Mouse (Mus musculus) stomach, postnatal 0 days (tissue): ENCODE measurements around the gene Cnot6. TPM values are rescaled to one million over a fixed set of nuclear protein-coding genes. Genes with fewer than 3 reads are reported as not detected.

Experiments used
- ATAC-seq: fragments of 200-750 bp; cut with Nextera tagmentation; 2 replicates; pipeline ENCODE4 v1.8.0; 2017; ENCODE audit not compliant: low FRiP score, low TSS enrichment
- DNase-seq: peaks from one replicate; pipeline ENCODE4 v3.0.0-alpha.2; 2016; ENCODE audit warnings: low spot score
- H3K27ac ChIP-seq: fragments of 300-500 bp; sonication (generic); replicated peaks from 2 replicates; pipeline ENCODE4 v1.5.1; 2014; ENCODE audit warnings: mild to moderate bottlenecking, control low read depth
- H3K27me3 ChIP-seq: fragments of 300-500 bp; sonication (generic); 2 replicates; pipeline ENCODE4 v1.6.1; 2014; ENCODE audit warnings: low read length; ENCODE audit not compliant: control insufficient read depth, insufficient read depth
- H3K36me3 ChIP-seq: fragments of 300-500 bp; sonication (generic); 2 replicates; pipeline ENCODE4 v1.6.1; 2014; ENCODE audit warnings: low read length, mixed read lengths; ENCODE audit not compliant: control insufficient read depth, insufficient read depth
- H3K4me1 ChIP-seq: fragments of 300-500 bp; sonication (generic); replicated peaks from 2 replicates; pipeline ENCODE4 v1.6.1; 2014; ENCODE audit warnings: antibody characterized with exemption; ENCODE audit not compliant: control insufficient read depth, insufficient read depth
- H3K4me2 ChIP-seq: fragments of 300-500 bp; sonication (generic); replicated peaks from 2 replicates; pipeline ENCODE4 v1.6.1; 2014; ENCODE audit warnings: low read depth, mild to moderate bottlenecking, control low read depth, moderate library complexity
- H3K4me3 ChIP-seq: fragments of 300-500 bp; sonication (generic); 2 replicates; pipeline ENCODE4 v1.5.1; 2014; ENCODE audit warnings: low read depth, low read length, control low read depth
- H3K9ac ChIP-seq: fragments of 300-500 bp; sonication (generic); 2 replicates; pipeline ENCODE4 v1.6.1; 2014; ENCODE audit warnings: mild to moderate bottlenecking, low read length, control low read depth, mixed read lengths
- H3K9me3 ChIP-seq: fragments of 300-500 bp; sonication (generic); 2 replicates; pipeline ENCODE4 v1.6.1; 2016; ENCODE audit warnings: low read length; ENCODE audit not compliant: control insufficient read depth
- CTCF ChIP-seq: IDR thresholded peaks from 2 replicates; pipeline ENCODE4 v1.5.1; 2016; ENCODE audit warnings: antibody characterized with exemption, low read depth, mild to moderate bottlenecking, moderate library complexity
- EP300 ChIP-seq: optimal IDR thresholded peaks from 2 replicates; pipeline ENCODE3; 2016; ENCODE audit warnings: antibody characterized with exemption
- WGBS: fragments of 180-500 bp; shearing (Covaris S2); extraction: QIAGEN DNeasy Blood & Tissue Kit; methylation state at CpG from one replicate; pipeline ENCODE4 v1.1.7; 2014; 5-methylcytosine and 5-hydroxymethylcytosine counted together
- polyA plus RNA-seq: library from polyadenylated mRNA; unstranded; fragments of >200 nt; fragmentation: Nextera tagmentation; extraction: Ambion mirVana; gene quantifications from 2 replicates; pipeline ENCODE4 v1.2.1, GENCODE M21; 2015

Cnot6 gene
- polyA plus RNA-seq, 1 experiment from 2014 or later, result 29.1 TPM

DNA sequence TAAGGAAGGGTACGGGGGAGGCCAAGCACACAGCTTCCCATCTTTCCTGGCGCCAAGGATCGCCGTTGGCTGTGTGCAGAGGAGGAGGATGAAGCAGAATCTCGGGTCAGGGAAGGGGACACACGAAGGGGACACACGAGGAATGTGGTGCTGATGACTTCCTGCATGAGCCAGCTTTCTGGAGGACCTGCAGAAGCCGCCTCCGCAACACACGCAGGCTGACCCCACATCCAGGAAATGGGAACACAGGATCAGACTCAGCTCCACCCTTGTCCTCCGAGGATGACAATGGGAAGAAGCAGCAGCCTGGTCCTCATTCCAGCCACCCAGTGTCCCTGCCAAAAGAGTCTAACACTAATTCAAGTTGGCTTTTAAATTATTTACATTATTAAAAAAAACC is 22.2 kb upstream of the Cnot6 start:
- Histone ChIP-seq H3K4me3 (no peak overlapping the region), H3K27me3 (no peaks in the 10 kb centered on the region), H3K27ac (no peak overlapping the region), H3K9me3 (no peaks in the 10 kb centered on the region), H3K36me3 (no peaks in the 10 kb centered on the region), H3K4me1 (no peaks in the 10 kb centered on the region), H3K9ac (no peak overlapping the region), H3K4me2 (no peak overlapping the region)
- WGBS, result 74% methylated on average over 11 of the region's 11 CpGs
- no peak for TF ChIP-seq CTCF
- no peak for TF ChIP-seq EP300
- DNase-seq (no peak), ATAC-seq (no peak)

GRCm38 (mm10) chr11:49730275-49730948 is 17.9 kb upstream of the Cnot6 start:
- Histone ChIP-seq H3K9me3 (no peaks in the 10 kb centered on the region), H3K36me3 (no peaks in the 10 kb centered on the region), H3K4me2 (no peak overlapping the region), H3K9ac (no peak overlapping the region), H3K4me3 (no peak overlapping the region), H3K4me1 (no peaks in the 10 kb centered on the region), H3K27ac (no peak overlapping the region), H3K27me3 (no peaks in the 10 kb centered on the region)
- ATAC-seq (no peak), DNase-seq (no peak)
- TF ChIP-seq EP300, result no peak
- TF ChIP-seq CTCF, result no peak
- 82% methylated on average over 5 of the region's 5 CpGs for WGBS

DNA sequence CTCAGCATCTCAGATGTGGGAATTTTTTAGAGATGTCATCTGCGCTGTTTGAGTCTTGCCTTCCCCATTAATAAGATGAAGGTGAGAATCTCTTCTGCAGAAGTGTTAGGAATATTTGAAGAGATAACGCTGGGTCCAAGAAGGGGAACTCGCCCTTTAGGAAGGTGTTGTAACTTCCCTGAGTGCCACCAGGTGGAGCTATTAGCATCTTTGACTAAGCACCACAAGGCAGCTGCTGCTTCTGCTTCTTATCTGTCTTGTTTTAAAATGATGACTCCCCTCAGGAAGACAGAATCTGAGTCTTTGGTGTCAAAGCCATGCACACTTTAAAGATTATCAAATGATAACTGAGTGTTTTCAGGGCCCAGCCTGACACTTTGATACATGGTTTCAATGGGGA is 15.4 kb upstream of the Cnot6 start:
- no peak overlapping the region for H3K27ac ChIP-seq
- ATAC-seq (no peak), DNase-seq (peak; percentile 34)
- H3K27me3 ChIP-seq, result no peaks in the 10 kb centered on the region
- no peak overlapping the region for H3K4me3 ChIP-seq
- H3K9me3 ChIP-seq, result no peaks in the 10 kb centered on the region
- H3K4me1 ChIP-seq, result no peaks in the 10 kb centered on the region
- H3K9ac ChIP-seq, result no peak overlapping the region
- no peak overlapping the region for H3K4me2 ChIP-seq
- no peak for TF ChIP-seq EP300
- TF ChIP-seq CTCF, result peak; percentile 92
- no peaks in the 10 kb centered on the region for H3K36me3 ChIP-seq
- WGBS, result 13% methylated on average over 3 of the region's 3 CpGs

DNA sequence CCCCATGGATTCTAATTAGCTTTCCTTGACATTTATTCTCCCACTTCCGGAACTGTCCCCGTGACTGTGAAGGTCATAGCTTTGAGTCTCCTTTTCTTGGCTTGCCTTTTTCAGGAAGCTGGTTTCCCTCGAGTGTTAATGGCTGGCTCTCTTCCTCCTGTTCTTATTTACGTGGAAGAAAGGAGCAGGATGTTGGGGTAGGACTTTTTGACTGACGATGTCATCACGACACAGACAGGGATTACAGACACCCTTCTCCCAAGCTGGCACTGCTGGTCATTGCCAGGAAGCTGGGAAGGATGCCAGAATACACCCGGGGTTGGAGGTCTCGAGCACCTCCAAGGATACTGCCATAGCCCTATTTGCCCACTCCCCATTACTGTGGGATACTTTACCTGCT is 14.3 kb upstream of the Cnot6 start:
- Histone ChIP-seq H3K4me1 (no peaks in the 10 kb centered on the region), H3K27ac (no peak overlapping the region), H3K9me3 (no peaks in the 10 kb centered on the region), H3K4me3 (no peak overlapping the region), H3K27me3 (no peaks in the 10 kb centered on the region), H3K4me2 (no peak overlapping the region), H3K36me3 (no peaks in the 10 kb centered on the region), H3K9ac (no peak overlapping the region)
- no peak for DNase-seq
- TF ChIP-seq EP300 (no peak), CTCF (no peak)
- 67% methylated on average over 8 of the region's 8 CpGs for WGBS
- ATAC-seq, result no peak

DNA sequence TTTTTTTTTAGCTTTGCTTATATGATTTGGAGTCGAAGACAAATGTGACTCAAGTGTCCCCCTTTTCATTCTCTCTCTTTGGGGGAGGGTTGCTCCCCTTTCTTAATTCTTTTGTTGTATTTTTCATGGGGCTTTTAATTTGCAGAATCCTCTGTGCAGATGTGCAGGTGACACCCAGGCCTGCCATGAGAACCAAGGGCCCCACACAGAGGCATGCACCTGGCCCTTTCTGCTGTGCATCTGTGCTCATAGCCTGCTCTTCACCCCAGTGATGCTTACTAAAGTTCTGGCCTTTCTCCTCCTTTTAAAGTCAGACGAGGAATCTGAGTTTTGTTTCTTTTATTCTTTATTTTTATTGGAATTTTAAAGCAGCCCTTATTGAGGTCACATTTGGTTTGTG is 12.2 kb upstream of the Cnot6 start:
- TF ChIP-seq EP300 (no peak), CTCF (no peak)
- Histone ChIP-seq H3K4me3 (no peak overlapping the region), H3K9me3 (no peaks in the 10 kb centered on the region), H3K4me2 (no peak overlapping the region), H3K36me3 (no peaks in the 10 kb centered on the region), H3K27ac (no peak overlapping the region), H3K4me1 (no peaks in the 10 kb centered on the region), H3K27me3 (no peaks in the 10 kb centered on the region), H3K9ac (no peak overlapping the region)
- DNase-seq, result no peak
- 82% methylated on average over 2 of the region's 2 CpGs for WGBS
- ATAC-seq, result no peak

- H3K4me2 ChIP-seq, result no peak overlapping the region
- H3K4me3 ChIP-seq, result no peak overlapping the region
- no peaks in the 10 kb centered on the region for H3K36me3 ChIP-seq
- no peak for ATAC-seq
- H3K4me1 ChIP-seq, result no peaks in the 10 kb centered on the region
- WGBS, result 73% methylated on average over 2 of the region's 2 CpGs
- no peaks in the 10 kb centered on the region for H3K27me3 ChIP-seq
- H3K9me3 ChIP-seq, result no peaks in the 10 kb centered on the region
- no peak for DNase-seq
- TF ChIP-seq EP300 (no peak), CTCF (no peak)
- H3K27ac ChIP-seq, result no peak overlapping the region
- H3K9ac ChIP-seq, result no peak overlapping the region
Measured at GRCm38 (mm10) chr11:49723281-49723680, 10.8 kb upstream of the Cnot6 start.
